Mouse (Mus musculus): ENCODE data around the gene Maco1.

- TF ChIP-seq POLR2A (IDR thresholded peaks at IDR 0.05; ENCODE audit: extremely low read depth, insufficient read depth, low read length) (no peak), CTCF (IDR thresholded peaks at IDR 0.05; ENCODE audit: extremely low read depth, insufficient read depth, low read length) (no peak)
Observed at GRCm38 (mm10) chr4:134855371-134855770, 2.2 kb upstream of the Maco1 start.
